Mouse (Mus musculus) stomach, postnatal 0 days (tissue): ENCODE measurements around the gene Gm44579.

Experiments
- CTCF ChIP-seq: IDR thresholded peaks from 2 replicates; pipeline ENCODE4 v1.5.1; 2016; ENCODE audit warnings: antibody characterized with exemption, low read depth, mild to moderate bottlenecking, moderate library complexity
- EP300 ChIP-seq: optimal IDR thresholded peaks from 2 replicates; pipeline ENCODE3; 2016; ENCODE audit warnings: antibody characterized with exemption

- TF ChIP-seq CTCF = no peak
- TF ChIP-seq EP300 = no peak
Observed at GRCm38 (mm10) chr15:98256271-98256670, 35.5 kb upstream of the Gm44579 start.
